Mouse (Mus musculus): ENCODE measurements around the gene Pick1. TPM values are rescaled to one million over a fixed set of nuclear protein-coding genes. Genes with fewer than 3 reads are reported as not detected.

Gene Pick1
- total RNA-seq (2021) = 10 to 100 TPM; 42.0 to 50.6 TPM

DNA sequence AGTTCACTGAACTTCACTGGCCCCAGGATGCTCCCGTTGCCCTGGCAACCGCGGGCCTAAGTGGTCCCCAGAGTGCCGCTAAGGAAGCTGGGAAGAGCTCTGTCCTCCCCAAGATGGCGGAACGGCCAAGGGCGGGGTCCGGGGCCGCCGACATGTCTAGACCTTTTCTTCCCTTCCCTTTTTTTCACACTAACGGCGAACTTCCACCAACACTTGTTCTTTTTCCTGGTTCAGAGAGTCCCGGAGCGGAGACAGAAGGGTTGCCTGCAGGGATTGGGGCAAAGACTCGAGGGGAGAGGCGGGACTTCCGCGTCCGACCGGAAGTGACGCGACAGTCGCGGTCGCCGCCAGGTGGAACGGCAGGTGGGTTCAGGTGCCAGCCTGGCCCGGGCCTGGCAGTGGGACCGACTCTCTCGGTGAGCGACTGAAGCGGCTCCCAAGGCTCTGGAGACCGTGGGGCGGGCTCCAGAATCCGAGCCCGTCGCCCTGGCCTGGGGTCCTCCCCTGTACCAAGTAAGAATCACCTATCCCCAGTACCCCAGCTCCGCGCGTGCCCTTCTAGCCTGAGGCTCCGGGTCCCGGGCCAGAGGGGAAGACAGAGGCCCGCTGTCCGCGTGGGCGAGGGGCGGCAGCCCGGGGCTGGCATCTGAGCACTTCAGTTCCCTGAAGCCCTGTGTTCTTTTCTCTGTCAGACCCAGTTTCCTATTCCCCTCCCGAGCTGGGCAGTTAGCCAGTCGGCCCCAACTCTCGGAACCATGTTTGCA lies at the start of gene Pick1, which contains the start of gene Gm49486:
Pick1 (plus strand) TSS at position 116 of the 764 bp plus-strand sequence.
Gm49486 (plus strand) TSS at position 334 of the 764 bp plus-strand sequence.
- DNase-seq (ENCODE audit: extremely low spot score in 1 of 2, low spot score in 1 of 2) = peak; percentile 78 to 88

DNA sequence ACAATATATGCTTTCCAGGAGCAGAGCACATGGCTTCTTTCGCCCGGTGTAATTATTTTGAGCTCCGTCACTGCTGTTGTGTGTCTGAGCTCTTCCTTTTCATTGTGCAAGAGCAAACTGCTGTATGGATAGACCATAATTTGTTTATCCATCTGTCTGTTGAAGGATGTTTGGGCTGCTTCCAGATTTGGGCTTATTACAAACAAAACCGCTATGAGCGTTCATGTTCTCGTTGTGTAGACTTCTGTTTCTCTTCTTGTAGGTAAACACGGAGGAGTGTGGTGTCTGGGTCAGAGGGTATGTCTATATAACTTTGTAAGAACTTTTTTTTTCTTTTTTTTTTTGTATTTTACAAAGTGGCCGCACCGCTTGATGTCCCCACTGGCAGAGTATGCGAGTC lies 43.8 kb upstream of the Pick1 start:
- no peak for DNase-seq (ENCODE audit: extremely low spot score in 1 of 2, low spot score in 1 of 2)

DNA sequence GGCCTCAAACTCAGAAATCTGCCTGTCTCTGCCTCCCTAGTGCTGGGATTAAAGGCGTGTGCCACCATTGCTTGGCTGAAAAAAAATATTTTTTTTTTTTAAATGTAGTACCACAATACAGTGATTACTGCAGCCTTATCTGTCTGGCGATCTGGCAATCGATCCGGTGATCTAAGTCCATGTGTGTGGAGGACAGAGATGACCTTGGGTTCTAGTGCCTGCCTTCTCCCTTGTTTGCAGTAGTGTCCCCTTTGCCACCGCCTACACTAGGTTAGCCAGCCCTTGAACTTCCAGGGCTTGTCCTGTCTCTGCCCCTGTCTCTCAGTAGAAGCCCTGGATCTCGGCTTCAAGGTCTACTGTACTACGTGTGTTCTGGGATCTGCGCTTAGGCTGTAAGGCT lies 41.2 kb upstream of the Pick1 start:
- no peak for DNase-seq (ENCODE audit: extremely low spot score in 1 of 2, low spot score in 1 of 2)

DNA sequence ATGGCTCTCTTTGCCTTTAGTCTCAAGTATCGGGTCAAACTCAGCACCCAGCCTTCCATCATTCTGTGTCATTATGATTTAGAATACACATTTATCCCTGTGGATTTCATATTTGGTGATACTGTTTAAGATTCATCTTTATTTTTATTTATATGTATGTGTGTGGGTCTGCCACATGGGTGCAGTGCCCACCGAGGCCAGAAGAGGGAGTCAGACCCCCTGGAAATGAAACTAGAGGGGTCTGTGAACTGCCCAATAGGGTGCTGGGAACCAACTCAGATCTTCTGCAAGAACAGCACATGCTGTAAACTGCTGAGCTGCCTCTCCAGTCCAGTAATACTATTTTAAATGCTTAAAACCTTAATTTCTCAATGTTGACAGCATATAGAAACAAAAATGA lies 37.5 kb upstream of the Pick1 start:
- DNase-seq (ENCODE audit: extremely low spot score in 1 of 2, low spot score in 1 of 2) = no peak

DNA sequence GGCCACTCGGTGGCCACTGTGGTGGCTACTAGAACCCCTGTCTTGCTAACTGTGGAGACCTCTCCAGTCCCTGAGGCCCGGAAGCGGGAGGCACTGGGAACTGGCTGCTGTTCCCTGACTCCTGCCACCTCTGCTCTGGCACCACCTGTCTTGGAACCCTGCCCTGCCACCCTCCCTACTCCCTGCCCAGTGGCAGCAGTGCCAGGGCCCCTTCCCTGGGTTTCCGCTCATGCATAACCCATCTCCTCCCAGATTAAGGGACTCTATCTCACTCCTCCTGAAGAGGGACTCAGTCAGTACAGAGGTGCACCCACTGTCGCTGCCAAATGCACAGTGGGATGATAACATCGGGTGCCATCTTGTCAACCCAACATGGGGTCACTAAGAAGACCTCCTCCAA lies 36.5 kb upstream of the Pick1 start:
- no peak for DNase-seq (ENCODE audit: extremely low spot score in 1 of 2, low spot score in 1 of 2)

DNA sequence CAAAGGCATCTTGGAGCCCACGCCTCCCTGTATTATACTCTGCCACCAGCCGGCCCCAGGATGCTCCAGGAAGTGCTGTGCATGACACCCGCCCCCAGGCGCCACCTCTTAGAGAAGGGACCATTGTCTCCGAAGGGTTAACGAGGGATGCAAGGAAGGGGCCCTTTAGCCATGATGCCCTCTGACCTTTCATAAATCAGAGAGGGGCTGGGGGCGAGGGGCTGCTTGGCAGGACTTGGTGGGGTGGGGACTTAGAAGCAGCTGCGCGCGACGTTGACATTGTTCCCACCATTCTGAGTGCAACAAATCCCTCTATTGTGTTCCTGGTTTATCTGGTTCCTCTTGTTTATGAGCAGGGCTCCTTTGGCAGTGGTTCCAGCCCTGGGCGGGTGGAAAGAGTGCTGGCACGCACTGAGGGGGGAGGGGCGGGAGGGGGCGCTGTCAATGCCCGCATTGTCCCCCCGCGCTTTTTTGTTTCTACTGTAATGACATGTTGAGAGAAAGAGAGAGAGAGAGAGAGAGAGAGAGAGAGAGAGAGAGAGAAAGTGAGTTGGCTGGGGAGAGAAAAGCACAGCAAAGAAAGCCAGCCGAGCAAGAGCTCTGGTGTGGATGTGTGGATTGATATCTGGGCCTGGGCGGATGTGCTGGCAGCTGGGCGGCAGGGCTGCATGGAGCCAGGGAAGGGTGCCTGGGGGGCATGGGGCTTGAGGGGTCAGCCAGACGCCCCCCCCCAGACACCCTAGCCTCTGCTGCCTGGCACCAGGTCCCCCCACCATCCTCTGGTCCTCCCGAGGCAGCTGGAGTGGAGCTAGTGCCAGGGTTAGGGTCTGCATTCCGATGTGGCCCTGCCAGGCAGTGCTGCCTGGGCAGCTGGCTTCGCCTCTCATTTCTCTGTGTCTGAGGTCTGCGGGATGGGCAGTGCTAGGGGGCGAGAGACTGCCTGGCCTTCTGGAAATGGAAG lies 35.8 kb upstream of the Pick1 start:
- DNase-seq (ENCODE audit: extremely low spot score in 1 of 2, low spot score in 1 of 2) = peak in 1 of 2 experiments; percentile 44

DNA sequence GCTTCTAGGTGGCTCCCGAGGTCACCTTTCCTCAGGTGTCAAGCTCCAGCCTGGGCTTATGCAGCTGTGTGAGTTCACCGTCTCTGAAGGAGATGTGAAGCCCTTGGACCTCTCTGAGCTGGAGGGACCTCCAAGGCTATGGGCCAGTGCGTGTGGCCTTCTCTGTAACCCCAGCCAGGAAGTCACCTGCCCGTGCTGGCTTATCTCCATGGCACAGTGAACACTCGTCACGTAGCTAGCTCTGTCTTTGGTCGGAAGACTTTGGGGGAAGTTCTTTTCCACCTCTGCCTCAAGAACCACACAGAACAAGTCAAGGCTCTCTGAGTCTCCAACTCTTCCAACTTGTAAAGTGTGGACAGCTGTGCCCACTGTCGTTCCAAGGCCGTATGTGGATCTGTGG lies 34.9 kb upstream of the Pick1 start:
- no peak for DNase-seq (ENCODE audit: extremely low spot score in 1 of 2, low spot score in 1 of 2)

DNA sequence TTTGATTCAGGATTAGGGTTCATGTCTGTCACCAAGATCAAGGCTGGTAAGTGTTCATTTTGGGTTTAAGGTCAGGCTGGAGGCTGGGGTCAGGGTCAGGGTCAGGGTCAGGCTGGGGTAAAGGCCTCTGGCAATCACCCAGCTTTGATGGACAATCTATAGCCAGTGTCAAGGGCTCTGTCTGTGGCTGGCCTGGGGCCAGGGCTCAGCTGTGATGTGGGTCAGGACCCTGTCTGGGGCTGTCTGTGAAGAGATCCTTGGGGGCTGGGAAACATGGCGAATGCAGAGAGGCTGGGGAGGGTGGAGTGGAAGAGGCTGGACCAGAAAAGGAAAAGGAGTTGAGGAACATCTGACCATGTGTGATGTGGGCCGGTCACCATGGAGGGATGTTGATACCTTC lies 34.0 kb upstream of the Pick1 start:
- DNase-seq (ENCODE audit: extremely low spot score in 1 of 2, low spot score in 1 of 2) = no peak

DNA sequence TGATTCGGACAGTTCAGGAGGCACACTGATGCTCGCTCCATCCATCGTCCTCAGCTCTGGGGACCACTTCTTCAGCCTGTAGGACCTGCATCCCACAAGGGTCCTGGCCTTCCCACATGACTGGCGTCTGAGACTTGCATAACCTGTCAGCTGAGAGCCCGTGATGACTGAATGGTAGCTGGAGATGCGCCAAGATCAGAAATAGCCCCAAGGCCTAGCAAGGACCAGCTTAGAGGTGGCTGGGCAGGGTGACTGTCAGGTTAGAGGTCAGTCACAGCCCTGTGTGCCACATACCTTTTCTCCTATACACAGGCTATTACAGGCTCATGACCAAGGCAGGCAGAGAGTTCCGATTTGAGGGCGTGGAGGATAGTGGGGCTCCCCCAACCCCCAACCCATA lies 33.5 kb upstream of the Pick1 start:
- DNase-seq (ENCODE audit: extremely low spot score in 1 of 2, low spot score in 1 of 2) = no peak

DNA sequence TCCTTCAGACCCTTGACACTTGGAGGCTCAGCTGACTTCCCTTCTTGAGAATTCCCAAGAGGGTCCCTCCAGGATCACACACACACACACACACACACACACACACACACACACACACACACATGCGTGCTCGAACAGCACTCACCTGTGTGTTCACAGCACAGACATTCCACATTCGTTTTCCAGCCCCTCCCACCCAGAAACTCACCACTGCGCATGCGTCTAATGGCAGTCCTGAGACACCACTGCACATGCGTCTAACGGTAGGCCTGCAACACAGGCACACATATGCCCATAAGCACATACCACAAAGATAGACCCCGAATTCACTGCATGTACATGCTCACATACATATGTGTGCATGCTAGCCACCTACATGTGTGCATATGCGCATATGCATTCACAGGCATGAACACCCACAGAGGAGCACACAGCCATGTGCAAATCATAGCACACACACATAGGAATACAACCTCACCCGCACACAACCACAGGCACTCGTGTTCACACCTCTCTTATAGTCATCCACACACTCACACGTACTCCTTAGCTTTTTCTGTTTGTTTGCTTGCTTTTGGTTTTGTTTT lies 29.5 kb upstream of the Pick1 start:
- no peak for DNase-seq (ENCODE audit: extremely low spot score in 1 of 2, low spot score in 1 of 2)

DNA sequence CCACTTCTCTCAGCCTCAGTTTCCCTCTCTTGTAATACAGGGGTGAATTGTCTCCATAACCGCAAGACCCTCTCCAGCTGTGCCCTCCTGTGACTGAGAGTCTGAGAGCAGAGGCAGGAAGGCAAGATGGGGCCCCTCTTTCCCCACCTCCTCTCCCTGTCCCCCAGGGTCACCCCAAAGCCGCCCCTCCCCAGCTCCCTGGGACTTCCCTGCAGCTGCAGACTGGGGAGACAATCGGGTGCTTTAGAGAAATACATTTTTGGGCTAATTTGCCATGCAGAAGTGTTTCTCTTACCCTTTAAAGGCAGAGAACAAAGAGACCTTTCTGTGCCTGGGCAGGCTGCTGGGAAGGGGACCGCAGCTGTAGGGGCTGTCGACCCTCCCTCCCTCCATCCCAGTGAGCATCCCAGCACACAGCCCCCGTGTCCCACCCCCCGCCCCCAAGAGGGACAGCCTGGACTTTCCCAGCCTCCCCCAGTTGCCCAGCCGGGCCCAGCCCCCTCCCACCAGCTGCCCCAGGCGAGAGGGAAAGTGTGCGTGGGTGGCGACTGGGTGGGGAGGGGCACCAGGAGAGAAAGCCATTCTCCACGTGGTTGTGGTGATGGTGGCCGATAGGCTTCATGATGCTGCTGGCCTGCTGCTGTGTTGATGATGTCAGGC lies 27.4 kb upstream of the Pick1 start:
- DNase-seq (ENCODE audit: extremely low spot score in 1 of 2, low spot score in 1 of 2) = no peak

DNA sequence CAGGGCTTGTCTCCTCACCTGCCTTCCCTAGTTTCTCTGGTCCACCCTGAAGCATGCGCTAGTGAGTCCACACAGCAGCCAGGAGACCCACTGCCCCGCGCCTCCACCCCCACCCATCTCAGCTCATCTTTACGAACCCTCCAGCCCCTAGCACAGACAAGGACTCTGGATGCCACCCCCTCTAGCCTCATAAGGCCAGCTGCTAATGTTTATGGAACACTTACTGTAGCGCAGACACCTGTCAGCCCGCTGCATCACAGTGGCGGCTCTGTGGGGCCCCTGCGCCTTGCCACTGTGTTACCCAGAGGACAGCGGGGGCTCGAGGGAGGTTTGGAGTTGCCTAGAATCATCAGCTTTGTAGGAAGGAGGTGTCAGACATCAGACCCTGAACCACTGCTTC lies 26.4 kb upstream of the Pick1 start:
- no peak for DNase-seq (ENCODE audit: extremely low spot score in 1 of 2, low spot score in 1 of 2)

DNA sequence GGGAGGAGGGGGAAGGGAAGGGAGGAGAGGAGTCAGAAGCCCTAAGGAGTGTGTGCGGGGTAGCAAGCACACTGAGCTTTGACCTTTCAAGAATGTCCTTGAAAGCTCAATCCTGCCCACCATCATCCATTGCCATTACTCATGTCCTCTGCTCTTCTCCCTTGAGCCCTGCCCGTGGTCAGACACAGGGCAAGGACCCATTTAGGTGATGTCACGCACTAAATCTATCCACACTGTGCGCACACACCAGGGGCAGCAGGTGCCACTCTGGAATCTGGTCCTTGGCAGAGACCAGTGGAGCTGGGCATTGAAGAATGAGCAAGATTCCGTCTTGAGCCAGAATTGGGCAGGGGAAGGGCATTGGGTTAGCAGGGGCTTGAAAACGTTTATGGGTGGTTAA lies 20.8 kb upstream of the Pick1 start:
- no peak for DNase-seq (ENCODE audit: extremely low spot score in 1 of 2, low spot score in 1 of 2)

DNA sequence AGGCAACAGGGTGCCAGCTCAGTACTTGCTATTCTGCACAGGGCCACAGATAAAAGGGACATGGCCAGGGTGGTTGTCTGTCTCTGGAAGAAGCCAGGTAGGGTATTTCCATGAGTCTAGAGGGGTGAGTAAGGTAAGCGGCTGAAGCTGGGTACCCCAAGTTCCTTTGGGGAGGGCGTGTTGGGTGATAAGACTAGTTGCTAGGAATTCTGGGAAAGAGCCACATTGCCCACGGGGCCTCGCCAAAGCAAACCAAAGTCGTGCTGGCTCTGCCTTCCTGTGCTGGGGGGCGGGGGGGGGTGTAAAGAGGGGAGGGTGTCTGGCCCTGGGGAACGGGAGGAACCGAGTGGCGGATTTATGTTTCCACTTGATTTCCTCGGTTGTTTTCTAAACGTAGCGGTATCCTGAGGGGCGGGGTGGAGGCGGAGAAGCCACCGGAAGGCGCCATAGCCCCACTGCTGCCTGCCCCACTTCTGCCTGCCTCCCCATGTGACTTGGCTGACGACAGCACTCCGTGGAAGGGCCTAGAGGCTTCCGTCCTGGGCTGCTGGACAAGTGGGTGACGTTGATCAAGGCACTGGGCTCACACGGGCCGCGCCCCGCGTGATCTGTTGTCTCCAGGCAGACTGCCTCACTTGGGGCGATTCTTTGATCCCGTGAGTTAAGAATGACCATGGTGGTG lies 20.1 kb upstream of the Pick1 start:
- no peak for DNase-seq (ENCODE audit: extremely low spot score in 1 of 2, low spot score in 1 of 2)

DNA sequence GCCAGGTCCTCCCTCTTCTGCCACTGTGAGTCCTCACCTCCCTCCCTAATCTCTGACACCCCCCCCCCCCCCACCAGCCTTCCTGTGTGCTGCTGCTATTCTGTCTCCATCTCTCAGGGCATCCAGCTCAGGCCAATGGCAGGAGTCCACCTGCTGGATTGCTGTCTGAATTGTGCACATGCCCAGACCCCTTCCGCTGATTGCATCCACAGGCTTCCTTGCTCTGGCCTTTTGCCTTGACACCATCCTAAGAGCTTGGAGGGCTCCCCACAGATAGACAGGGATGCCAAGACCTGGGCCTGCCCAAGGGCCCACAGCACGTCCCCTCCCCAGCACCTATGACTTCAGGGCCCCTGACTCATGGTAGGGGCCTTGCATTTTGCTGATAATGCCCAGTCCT lies 18.6 kb upstream of the Pick1 start:
- DNase-seq (ENCODE audit: extremely low spot score in 1 of 2, low spot score in 1 of 2) = no peak

DNA sequence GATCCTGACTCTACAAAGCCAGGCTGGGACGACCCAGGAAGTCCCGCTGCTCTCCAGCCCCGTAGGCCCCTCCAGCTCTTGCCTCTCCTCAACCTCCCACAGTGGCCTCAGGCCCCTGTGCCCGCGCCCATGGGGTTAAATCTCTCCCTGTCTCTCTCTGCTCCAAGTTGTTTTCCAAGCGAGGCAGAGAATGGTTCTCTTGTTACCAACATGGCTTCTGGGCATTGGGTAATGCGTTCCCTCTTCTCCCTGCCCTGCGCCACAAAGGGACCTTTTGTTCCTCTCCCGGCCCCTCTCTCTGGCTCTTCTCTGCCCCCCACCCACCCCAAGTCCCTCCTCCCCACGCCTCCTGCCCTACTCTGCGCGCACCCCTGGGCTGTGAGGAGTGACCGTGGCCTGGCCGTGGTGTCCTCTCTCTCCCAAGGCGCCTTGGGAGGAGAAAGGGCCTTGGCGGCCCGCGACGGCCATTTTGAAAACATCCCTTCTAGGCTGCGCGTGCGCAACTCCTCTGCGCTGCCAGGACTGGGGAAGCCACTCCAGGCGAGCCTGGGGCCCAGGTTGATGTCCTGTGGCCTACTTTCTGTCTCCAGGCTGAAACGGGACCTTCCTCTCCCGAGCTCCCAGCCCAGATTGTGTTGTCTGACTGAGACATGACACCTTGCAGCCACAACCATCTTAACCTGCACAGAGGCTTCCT lies 16.1 kb upstream of the Pick1 start:
- DNase-seq (ENCODE audit: extremely low spot score in 1 of 2, low spot score in 1 of 2) = no peak

DNA sequence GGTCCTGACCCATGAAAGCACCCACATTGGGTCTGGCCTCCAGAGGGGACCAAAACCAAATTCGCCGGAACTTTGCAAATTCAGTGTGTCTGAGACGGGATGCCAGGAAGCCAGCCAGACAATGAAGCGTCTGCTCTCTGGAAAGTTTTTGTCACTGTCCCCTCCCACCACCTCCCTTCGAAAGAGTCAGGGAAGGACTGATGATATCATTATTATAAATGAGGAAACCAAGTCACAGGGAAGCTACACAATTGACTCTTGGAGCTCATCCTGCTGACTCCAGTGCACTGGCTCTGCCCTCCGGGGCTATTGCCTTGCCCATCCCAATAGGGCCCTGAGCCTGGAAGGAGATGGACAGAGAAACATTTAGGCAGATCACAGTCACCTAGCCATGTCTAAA lies 15.4 kb upstream of the Pick1 start:
- DNase-seq (ENCODE audit: extremely low spot score in 1 of 2, low spot score in 1 of 2) = no peak

DNA sequence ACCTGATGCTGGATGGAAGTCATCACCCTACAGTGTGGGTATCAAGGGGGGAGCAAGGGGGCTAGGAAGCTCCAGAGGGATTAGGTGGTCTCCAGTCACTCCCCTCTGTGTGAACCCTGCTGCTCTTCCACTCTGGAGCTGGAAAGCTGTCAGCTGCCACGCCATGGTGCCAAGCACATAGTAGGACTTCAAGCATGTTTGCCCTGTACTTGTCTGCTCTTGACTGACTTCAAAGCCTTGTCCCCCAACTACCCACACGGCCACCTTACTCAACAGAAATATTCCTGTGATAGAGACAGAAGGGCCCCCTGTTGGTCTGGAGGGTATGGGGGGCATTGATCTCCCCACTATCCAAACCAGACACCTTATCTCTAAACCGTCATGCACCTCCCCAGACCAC lies 12.8 kb upstream of the Pick1 start:
- no peak for DNase-seq (ENCODE audit: extremely low spot score in 1 of 2, low spot score in 1 of 2)

DNA sequence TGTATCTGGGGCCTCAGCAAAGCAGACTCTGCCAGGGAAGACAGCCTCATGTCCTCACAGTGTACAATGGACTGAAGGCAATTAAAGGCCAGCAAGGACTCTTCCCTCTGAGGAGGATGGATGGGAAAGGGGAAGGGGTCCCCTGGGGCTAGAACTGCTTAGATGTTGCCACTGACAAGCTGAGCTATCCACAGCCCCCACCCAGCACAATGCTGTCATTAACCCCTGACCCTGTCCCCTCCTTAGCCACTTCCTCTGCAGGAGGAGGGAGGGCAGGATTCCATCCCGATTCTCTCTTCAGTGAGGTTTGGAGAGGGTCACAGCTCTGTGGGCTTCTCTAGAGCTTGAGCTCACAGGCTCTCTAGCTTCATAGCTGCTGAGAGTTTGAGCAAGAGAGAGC lies 9.4 kb upstream of the Pick1 start:
- no peak for DNase-seq (ENCODE audit: extremely low spot score in 1 of 2, low spot score in 1 of 2)

DNA sequence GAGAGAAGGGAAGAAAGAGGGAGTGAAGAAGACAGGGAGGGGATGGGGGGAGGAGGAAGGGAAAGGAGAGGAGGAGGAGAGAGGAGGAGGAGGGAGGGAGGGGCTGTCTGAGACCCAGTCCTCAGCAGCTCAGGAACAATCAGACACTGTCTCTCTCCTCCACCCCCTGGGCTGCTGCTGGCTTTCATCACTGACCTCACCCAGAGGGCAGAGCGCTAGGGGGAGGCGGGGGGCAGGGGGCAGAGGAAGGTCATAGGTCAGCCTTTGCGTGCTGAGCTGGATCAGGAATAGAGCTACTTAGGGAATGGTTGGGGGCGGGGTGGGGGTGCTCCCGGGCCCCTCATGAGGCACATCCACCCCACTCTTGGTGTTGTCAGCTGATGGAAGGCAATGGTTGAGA lies 5.3 kb upstream of the Pick1 start:
- DNase-seq (ENCODE audit: extremely low spot score in 1 of 2, low spot score in 1 of 2) = no peak

All from layer of hippocampus, postnatal 25 days (tissue).